In genomic region chr5:124029220-124030035, GRCm38 (mm10) we compare ENCODE assay signal across 8 mouse cellular contexts. TPM values are rescaled to one million over a fixed set of nuclear protein-coding genes. Genes with fewer than 3 reads are reported as not detected.
DNase-seq lines count a peak whose midpoint lies in the region; ATAC-seq and TF ChIP-seq lines count a peak whose summit lies in the region.

No protein-coding gene starts in this region.

- peak; percentile 24 for DNase-seq in adrenal gland, postnatal 25 days
- DNase-seq in adrenal gland, postnatal 10 days = no peak
- no peak for DNase-seq in lung, postnatal 25 days (ENCODE audit: low spot score)
- no peak for DNase-seq in intestine, embryonic 14.5 days (ENCODE audit: low spot score)
- no peak for DNase-seq in yolk sac, embryonic 10.5 days (ENCODE audit: low spot score)
- DNase-seq in frontal cortex, postnatal 25 days (ENCODE audit: low spot score in 2 of 2) = no peak

- TF ChIP-seq POLR2A in small intestine, adult 2 months (IDR thresholded peaks at IDR 0.05; ENCODE audit: low read depth, low read length) = no peak

- no peak for TF ChIP-seq CTCF in small intestine, adult 2 months (IDR thresholded peaks at IDR 0.05; ENCODE audit: extremely low read depth, insufficient read length, insufficient replicate concordance, low read depth, low read length)

- no peaks in the 10 kb centered on the region for H3K27me3 ChIP-seq in lung, embryonic 16.5 days (ENCODE audit: control insufficient read depth, insufficient read depth, low read depth, low read length)
- H3K27me3 ChIP-seq in intestine, embryonic 14.5 days (replicated peaks; ENCODE audit: control insufficient read depth, insufficient read depth, low read length) = no peaks in the 10 kb centered on the region
- H3K27me3 ChIP-seq in small intestine, adult 2 months (ENCODE audit: control insufficient read depth, insufficient read depth, low read length) = no peaks in the 10 kb centered on the region

- H3K4me3 ChIP-seq in lung, embryonic 16.5 days (ENCODE audit: low read length) = peak overlapping the region; percentile 1; the same call in 1 of the 2 replicates
- H3K4me3 ChIP-seq in intestine, embryonic 14.5 days (ENCODE audit: low read depth, low read length) = no peak overlapping the region
- peak overlapping the region; percentile 7; the same call in 1 of the 2 replicates for H3K4me3 ChIP-seq in small intestine, adult 2 months (ENCODE audit: low read depth, low read length)

- H3K9ac ChIP-seq in lung, embryonic 16.5 days (ENCODE audit: low read length) = 0 out of 2 replicates have a peak overlapping the region, but pooled peaks have one; percentile 21
- no peak overlapping the region for H3K9ac ChIP-seq in intestine, embryonic 14.5 days (ENCODE audit: low read length)

- no peak overlapping the region for H3K27ac ChIP-seq in lung, embryonic 16.5 days (ENCODE audit: low read length)
- no peak overlapping the region for H3K27ac ChIP-seq in intestine, embryonic 14.5 days (ENCODE audit: low read depth)
- H3K27ac ChIP-seq in small intestine, adult 2 months (ENCODE audit: insufficient read depth, low read depth, low read length) = peak overlapping the region; percentile 10; the same call in 1 of the 2 replicates

- no peaks in the 10 kb centered on the region for H3K36me3 ChIP-seq in lung, embryonic 16.5 days (ENCODE audit: control insufficient read depth, insufficient read depth, low read length)
- H3K36me3 ChIP-seq in intestine, embryonic 14.5 days (ENCODE audit: control insufficient read depth, insufficient read depth, low read length) = no peaks in the 10 kb centered on the region
- H3K36me3 ChIP-seq in small intestine, adult 2 months (ENCODE audit: control insufficient read depth, insufficient read depth, low read length) = no peaks in the 10 kb centered on the region

- no peak for ATAC-seq in lung, embryonic 16.5 days (ENCODE audit: low read depth)
- ATAC-seq in intestine, embryonic 14.5 days (replicated peaks; ENCODE audit: low FRiP score, low TSS enrichment, low read depth) = no peak

- peaks cover 49% of the 10 kb centered on the region for H3K4me1 ChIP-seq in lung, embryonic 16.5 days (replicated peaks; ENCODE audit: control insufficient read depth, insufficient read depth, low read length)
- H3K4me1 ChIP-seq in intestine, embryonic 14.5 days (replicated peaks; ENCODE audit: control insufficient read depth, insufficient read depth, low read length) = peaks cover 30% of the 10 kb centered on the region
- peaks cover 32% of the 10 kb centered on the region for H3K4me1 ChIP-seq in small intestine, adult 2 months (ENCODE audit: control insufficient read depth, insufficient read depth, insufficient read length, low read length)

- peak overlapping the region; percentile 33 for H3K4me2 ChIP-seq in lung, embryonic 16.5 days (ENCODE audit: low read depth, low read length)
- 0 out of 2 replicates have a peak overlapping the region, but pooled peaks have one; percentile 90 for H3K4me2 ChIP-seq in intestine, embryonic 14.5 days (ENCODE audit: low read length)

- 68% methylated on average over 19 of the region's 19 CpGs for WGBS in lung, embryonic 16.5 days
- WGBS in intestine, embryonic 14.5 days = 79% methylated on average over 19 of the region's 19 CpGs
- 45% methylated on average over 19 of the region's 19 CpGs for WGBS in small intestine, adult 2 months

- H3K9me3 ChIP-seq in lung, embryonic 16.5 days (ENCODE audit: control insufficient read depth, low read length) = no peaks in the 10 kb centered on the region
- H3K9me3 ChIP-seq in intestine, embryonic 14.5 days (ENCODE audit: control insufficient read depth, low read length) = no peaks in the 10 kb centered on the region

RNA-seq across cellular contexts. Expression of gene Vps37b, which starts 2.6 kb away (rescaled TPM):
- 75.2 and 101 TPM in 2 replicates for total RNA-seq in adrenal gland, postnatal 25 days (2021)
- total RNA-seq in adrenal gland, postnatal 10 days (2021) = 10 to 100 TPM; 41.1 to 58.1 TPM
- 39.2 and 41.6 TPM in 2 replicates for polyA plus RNA-seq in lung, embryonic 16.5 days (2015; fragmentation: Nextera tagmentation; extraction: Ambion mirVana)
- 26.4 and 27.7 TPM in 2 replicates for polyA plus RNA-seq in intestine, embryonic 14.5 days (2014; fragmentation: Nextera tagmentation; extraction: Ambion mirVana)
- polyA plus RNA-seq in small intestine, adult 2 months (2012; rRNA removed) = 35.9 and 55.6 TPM in 2 replicates

RNA-seq across cellular contexts. Expression of gene Hip1r, which starts 56.0 kb away (rescaled TPM):
- 17.9 and 18.3 TPM in 2 replicates for total RNA-seq in adrenal gland, postnatal 25 days (2021)
- total RNA-seq in adrenal gland, postnatal 10 days (2021) = 10 to 100 TPM; 18.2 to 22.5 TPM
- polyA plus RNA-seq in lung, embryonic 16.5 days (2015; fragmentation: Nextera tagmentation; extraction: Ambion mirVana) = 13.8 and 14.5 TPM in 2 replicates
- polyA plus RNA-seq in intestine, embryonic 14.5 days (2014; fragmentation: Nextera tagmentation; extraction: Ambion mirVana) = 14.7 and 17.5 TPM in 2 replicates
- polyA plus RNA-seq in small intestine, adult 2 months (2012; rRNA removed) = 30.3 and 40.9 TPM in 2 replicates
